In genomic region chr5:134455186-134455895, GRCm38 (mm10) we compare ENCODE assay signal across 8 mouse cellular contexts. TPM values are rescaled to one million over a fixed set of nuclear protein-coding genes. Genes with fewer than 3 reads are reported as not detected.
DNase-seq lines count a peak whose midpoint lies in the region; ATAC-seq and TF ChIP-seq lines count a peak whose summit lies in the region.

No protein-coding gene starts in this region.

- peaks cover 0 to 26% of the 10 kb centered on the region in 2 experiments; a peak in 2 of 4 replicates for H3K4me1 ChIP-seq in MEL (ENCODE audit: control insufficient read depth in 1 of 2, insufficient read depth in 2 of 2, low read length in 2 of 2)
- H3K4me1 ChIP-seq in limb, embryonic 15.5 days, result peaks cover 27% of the 10 kb centered on the region
- peaks cover 25% of the 10 kb centered on the region for H3K4me1 ChIP-seq in midbrain, embryonic 15.5 days

- no peak for TF ChIP-seq RAD21 in MEL (IDR thresholded peaks at IDR 0.05; ENCODE audit: low read depth, low read length)

- H3K9ac ChIP-seq in MEL (ENCODE audit: control insufficient read depth, low read depth, low read length, poor library complexity, severe bottlenecking), result peak overlapping the region; percentile 92
- H3K9ac ChIP-seq in limb, embryonic 15.5 days, result peak overlapping the region; percentile 77
- H3K9ac ChIP-seq in midbrain, embryonic 15.5 days, result peak overlapping the region; percentile 94

- H3K79me2 ChIP-seq in MEL (ENCODE audit: control insufficient read depth, insufficient read depth, low read length, poor library complexity), result peaks cover 18% of the 10 kb centered on the region

- TF ChIP-seq EP300 in MEL (IDR thresholded peaks at IDR 0.05; ENCODE audit: low read depth in 1 of 2, low read length in 2 of 2), result no peak

- 1% methylated on average over 21 of the region's 21 CpGs for WGBS in limb, embryonic 15.5 days
- WGBS in midbrain, embryonic 15.5 days, result under 1% methylated on average over 21 of the region's 21 CpGs

- peak overlapping the region; percentile 89 to 93 for H3K4me3 ChIP-seq in MEL (ENCODE audit: control insufficient read depth in 1 of 2, insufficient read depth in 1 of 2, low read depth in 2 of 2, low read length in 2 of 2)
- H3K4me3 ChIP-seq in limb, embryonic 15.5 days, result peak overlapping the region; percentile 74
- peak overlapping the region; percentile 88 for H3K4me3 ChIP-seq in midbrain, embryonic 15.5 days

- no peaks in the 10 kb centered on the region for H3K9me3 ChIP-seq in MEL (replicated peaks; ENCODE audit: insufficient read depth, low read length)
- H3K9me3 ChIP-seq in limb, embryonic 15.5 days, result no peaks in the 10 kb centered on the region
- no peaks in the 10 kb centered on the region for H3K9me3 ChIP-seq in midbrain, embryonic 15.5 days

- DNase-seq in A20 (ENCODE audit: low read depth, low spot score), result peak; percentile 65
- DNase-seq in MEL (ENCODE audit: low read depth, low spot score), result peak; percentile 28
- peak; percentile 70 for DNase-seq in embryo, embryonic 9.5 days (ENCODE audit: extremely low spot score)
- peak; percentile 53 for DNase-seq in heart, postnatal 4 days
- DNase-seq in ovary, adult 18-20 months (ENCODE audit: low spot score), result no peak
- DNase-seq in ovary, postnatal 10 days (ENCODE audit: low spot score), result no peak

- TF ChIP-seq POLR2A in MEL (IDR thresholded peaks at IDR 0.05; ENCODE audit: control insufficient read depth in 1 of 2, insufficient read depth in 1 of 2, low read depth in 1 of 2, low read length in 2 of 2, poor library complexity in 1 of 2), result no peak

- peak overlapping the region; percentile 81 for H3K4me2 ChIP-seq in limb, embryonic 15.5 days
- peak overlapping the region; percentile 66 for H3K4me2 ChIP-seq in midbrain, embryonic 15.5 days

- H3K27ac ChIP-seq in MEL (ENCODE audit: control insufficient read depth, low read depth, low read length), result no peak overlapping the region
- H3K27ac ChIP-seq in limb, embryonic 15.5 days, result peak overlapping the region; percentile 94
- peak overlapping the region; percentile 91 for H3K27ac ChIP-seq in midbrain, embryonic 15.5 days

- no peak for TF ChIP-seq CTCF in MEL (IDR thresholded peaks at IDR 0.05 in 2 of 3, conservative IDR thresholded peaks at IDR 0.05 in 1 of 3; ENCODE audit: control insufficient read depth in 1 of 3, insufficient read depth in 1 of 3, low read depth in 2 of 3, low read length in 3 of 3, poor library complexity in 1 of 3, severe bottlenecking in 1 of 3)

- 0 out of 2 replicates have a peak, but pooled peaks have one; percentile 3 for ATAC-seq in limb, embryonic 15.5 days (ENCODE audit: insufficient number of reproducible peaks, low FRiP score, low TSS enrichment, low read depth)
- ATAC-seq in midbrain, embryonic 15.5 days (replicated peaks), result peak; percentile 57

- peaks cover 0 to 6% of the 10 kb centered on the region in 2 experiments; a peak in 2 of 4 replicates for H3K36me3 ChIP-seq in MEL (ENCODE audit: control insufficient read depth in 1 of 2, insufficient read depth in 2 of 2, low read length in 2 of 2)
- H3K36me3 ChIP-seq in limb, embryonic 15.5 days, result peaks cover 11% of the 10 kb centered on the region
- H3K36me3 ChIP-seq in midbrain, embryonic 15.5 days (replicated peaks), result no peaks in the 10 kb centered on the region; the same call in 1 of the 2 replicates

- H3K27me3 ChIP-seq in MEL (ENCODE audit: control insufficient read depth in 1 of 2, insufficient read depth in 2 of 2, low read length in 2 of 2), result no peaks in the 10 kb centered on the region
- H3K27me3 ChIP-seq in limb, embryonic 15.5 days, result no peaks in the 10 kb centered on the region
- H3K27me3 ChIP-seq in midbrain, embryonic 15.5 days (replicated peaks), result no peaks in the 10 kb centered on the region

TF ChIP-seq in MEL, 35 proteins besides CTCF, POLR2A, EP300 and RAD21:
- TF ChIP-seq POLR2AphosphoS5 (IDR thresholded peaks at IDR 0.05; ENCODE audit: borderline replicate concordance, low read depth, low read length) (no peak), SMC3 (IDR thresholded peaks at IDR 0.05; ENCODE audit: low read depth, low read length) (no peak), POLR2AphosphoS2 (IDR thresholded peaks at IDR 0.05; ENCODE audit: low read length) (no peak), MAX (IDR thresholded peaks at IDR 0.05; ENCODE audit: low read length) (no peak), ZC3H11A (IDR thresholded peaks at IDR 0.05; ENCODE audit: low read depth, low read length) (no peak), TCF12 (IDR thresholded peaks at IDR 0.05; ENCODE audit: low read depth, low read length) (no peak), MAFK (IDR thresholded peaks at IDR 0.05; ENCODE audit: borderline replicate concordance, low read depth, low read length) (no peak), RCOR1 (IDR thresholded peaks at IDR 0.05; ENCODE audit: low read depth, low read length) (no peak)

RNA-seq across cellular contexts. Expression of gene Gtf2ird1, which starts 1.2 kb away (rescaled TPM):
- 15.2 and 17.5 TPM in 2 replicates for total RNA-seq in MEL (2012; rRNA removed)
- 10 to 100 TPM in 1 of 2 experiments, not detected in 1; 54.7 TPM for polyA plus RNA-seq in MEL (2012; ENCODE audit: insufficient read depth in 1 of 2, insufficient read length in 2 of 2, low read depth in 1 of 2, low replicate concordance in 2 of 2, missing spikeins in 1 of 2)
- total RNA-seq in heart, postnatal 4 days (2021), result 10 to 100 TPM; 59.8 to 60.3 TPM
- 93.5 and 102 TPM in 2 replicates for polyA plus RNA-seq in limb, embryonic 15.5 days (2015; fragmentation: Nextera tagmentation; extraction: Ambion mirVana)
- polyA plus RNA-seq in midbrain, embryonic 15.5 days (2015; fragmentation: Nextera tagmentation; extraction: Ambion mirVana), result 89.0 and 90.2 TPM in 2 replicates

Comparison
In these comparisons a context has a peak if more than half of its experiments do, and no peak if none do; other contexts are left out.
1. DNase-seq: peak in A20 (single experiment), MEL (single experiment), embryo, embryonic 9.5 days (single experiment) and heart, postnatal 4 days (single experiment); none in ovary, adult 18-20 months (single experiment) and ovary, postnatal 10 days (single experiment).
2. Peak in every context shown above with its lines, with median percentiles within 50 percentile points of each other: H3K4me3 ChIP-seq and H3K9ac ChIP-seq.